Comparison of ENCODE assay signal across 8 mouse cellular contexts in genomic region chr9:99479181-99479711, GRCm38 (mm10).
DNase-seq lines count a peak whose midpoint lies in the region.

No protein-coding gene starts in this region.

- peak; percentile 40 for DNase-seq in frontal cortex, postnatal 36 days (ENCODE audit: low spot score in 2 of 2)
- DNase-seq in frontal cortex, postnatal 10 days (ENCODE audit: low spot score in 2 of 2): no peak
- DNase-seq in urinary bladder, postnatal 14 days (ENCODE audit: low spot score): peak; percentile 54
- DNase-seq in urinary bladder, postnatal 10 days (ENCODE audit: low spot score): no peak
- DNase-seq in left cerebral cortex, adult 9 months (ENCODE audit: low spot score in 2 of 2): peak; percentile 16 to 48
- DNase-seq in thymus, postnatal 4 days: peak; percentile 43
- DNase-seq in embryo, embryonic 11 days: no peak
- no peak for DNase-seq in kidney, postnatal 36 days

Comparison
In these comparisons a context has a peak if more than half of its experiments do, and no peak if none do; other contexts are left out.
1. DNase-seq: peak in frontal cortex, postnatal 36 days (2 of 2), urinary bladder, postnatal 14 days (single experiment), left cerebral cortex, adult 9 months (2 of 2) and thymus, postnatal 4 days (single experiment); none in frontal cortex, postnatal 10 days (0 of 2), urinary bladder, postnatal 10 days (single experiment), embryo, embryonic 11 days (single experiment) and kidney, postnatal 36 days (0 of 2).